Mouse (Mus musculus) midbrain, embryonic 16.5 days (tissue): ENCODE measurements around the gene Sppl2c. TPM values are rescaled to one million over a fixed set of nuclear protein-coding genes. Genes with fewer than 3 reads are reported as not detected.

Experiments used
- ATAC-seq: fragments of 200-750 bp; cut with Nextera tagmentation; 2 replicates; pipeline ENCODE4 v1.8.0; 2017; ENCODE audit warnings: moderate TSS enrichment
- H3K27ac ChIP-seq: fragments of 300-500 bp; sonication (generic); 2 replicates; pipeline ENCODE4 v1.5.1; 2014; ENCODE audit warnings: mild to moderate bottlenecking, low read length, mixed read lengths
- H3K27me3 ChIP-seq: fragments of 300-500 bp; sonication (generic); 2 replicates; pipeline ENCODE4 v1.6.1; 2014; ENCODE audit warnings: low read depth, low read length, mixed read lengths; ENCODE audit not compliant: control insufficient read depth, insufficient read depth
- H3K36me3 ChIP-seq: fragments of 300-500 bp; sonication (generic); 2 replicates; pipeline ENCODE4 v1.6.1; 2014; ENCODE audit warnings: mild to moderate bottlenecking, low read length, moderate library complexity, mixed read lengths; ENCODE audit not compliant: control insufficient read depth, insufficient read depth
- H3K4me1 ChIP-seq: fragments of 300-500 bp; sonication (generic); 2 replicates; pipeline ENCODE4 v1.6.1; 2014; ENCODE audit warnings: mild to moderate bottlenecking, low read length, mixed read lengths; ENCODE audit not compliant: control insufficient read depth, insufficient read depth
- H3K4me2 ChIP-seq: fragments of 300-500 bp; sonication (generic); 2 replicates; pipeline ENCODE4 v1.6.1; 2014; ENCODE audit warnings: mild to moderate bottlenecking, low read length, mixed read lengths
- H3K4me3 ChIP-seq: fragments of 300-500 bp; sonication (generic); 2 replicates; pipeline ENCODE4 v1.5.1; 2014; ENCODE audit warnings: low read depth, mild to moderate bottlenecking, low read length, moderate library complexity, mixed read lengths
- H3K9ac ChIP-seq: fragments of 300-500 bp; sonication (generic); 2 replicates; pipeline ENCODE4 v1.6.1; 2014; ENCODE audit warnings: low read depth, low read length, mixed read lengths
- H3K9me3 ChIP-seq: fragments of 300-500 bp; sonication (generic); replicated peaks from 2 replicates; pipeline ENCODE4 v1.6.1; 2014; ENCODE audit warnings: mild to moderate bottlenecking, low read length, mixed read lengths; ENCODE audit not compliant: control insufficient read depth, poor library complexity, severe bottlenecking
- WGBS: fragments of 180-500 bp; shearing (Covaris S2); extraction: QIAGEN DNeasy Blood & Tissue Kit; methylation state at CpG from one replicate; pipeline ENCODE4 v1.1.7; 2014; 5-methylcytosine and 5-hydroxymethylcytosine counted together
- polyA plus RNA-seq: library from polyadenylated mRNA; unstranded; fragments of >200 nt; fragmentation: Nextera tagmentation; extraction: Ambion mirVana; gene quantifications from 2 replicates; pipeline ENCODE4 v1.2.1, GENCODE M21; 2015

Gene Sppl2c
- polyA plus RNA-seq, 1 experiment from 2014 or later = not detected

- Histone ChIP-seq H3K9ac (peak overlapping the region; percentile 99), H3K27me3 (no peaks in the 10 kb centered on the region), H3K4me1 (peaks cover 35% of the 10 kb centered on the region), H3K36me3 (no peaks in the 10 kb centered on the region), H3K27ac (peak overlapping the region; percentile 100), H3K9me3 (no peaks in the 10 kb centered on the region), H3K4me3 (peak overlapping the region; percentile 90), H3K4me2 (peak overlapping the region; percentile 79)
- under 1% methylated on average over 53 of the region's 72 CpGs for WGBS
- ATAC-seq = peak; percentile 62
These were observed 46.3 kb downstream of the Sppl2c start for GRCm38 (mm10) chr11:104232141-104233061.

GRCm38 (mm10) chr11:104233101-104233500 lies 47.0 kb downstream of the Sppl2c start:
- H3K4me2 ChIP-seq = peak overlapping the region; percentile 79
- no peaks in the 10 kb centered on the region for H3K9me3 ChIP-seq
- peak overlapping the region; percentile 90 for H3K4me3 ChIP-seq
- H3K4me1 ChIP-seq = peaks cover 42% of the 10 kb centered on the region
- WGBS = 0% methylated on average over 10 of the region's 10 CpGs
- peak overlapping the region; percentile 99 for H3K9ac ChIP-seq
- ATAC-seq = no peak
- no peaks in the 10 kb centered on the region for H3K36me3 ChIP-seq
- peak overlapping the region; percentile 100 for H3K27ac ChIP-seq
- H3K27me3 ChIP-seq = no peaks in the 10 kb centered on the region

GRCm38 (mm10) chr11:104233574-104234206 lies 47.6 kb downstream of the Sppl2c start:
- no peaks in the 10 kb centered on the region for H3K27me3 ChIP-seq
- H3K4me1 ChIP-seq = peaks cover 44% of the 10 kb centered on the region
- peak overlapping the region; percentile 90 for H3K4me3 ChIP-seq
- peak overlapping the region; percentile 100 for H3K27ac ChIP-seq
- no peak for ATAC-seq
- H3K4me2 ChIP-seq = peak overlapping the region; percentile 79
- no peaks in the 10 kb centered on the region for H3K36me3 ChIP-seq
- H3K9me3 ChIP-seq = no peaks in the 10 kb centered on the region
- H3K9ac ChIP-seq = peak overlapping the region; percentile 99
- 1% methylated on average over 30 of the region's 30 CpGs for whole genome bisulfite sequencing

- H3K4me1 ChIP-seq = peaks cover 44% of the 10 kb centered on the region
- H3K36me3 ChIP-seq = no peaks in the 10 kb centered on the region
- ATAC-seq = no peak
- no peaks in the 10 kb centered on the region for H3K27me3 ChIP-seq
- H3K9me3 ChIP-seq = no peaks in the 10 kb centered on the region
- H3K9ac ChIP-seq = peak overlapping the region; percentile 99
- peak overlapping the region; percentile 100; the same call in 1 of the 2 replicates for H3K27ac ChIP-seq
- 37% methylated on average over 6 of the region's 6 CpGs for WGBS
- H3K4me3 ChIP-seq = peak overlapping the region; percentile 90
- peak overlapping the region; percentile 79 for H3K4me2 ChIP-seq
These were observed 48.6 kb downstream of the Sppl2c start for GRCm38 (mm10) chr11:104234680-104235079.

- H3K27ac ChIP-seq = no peak overlapping the region
- WGBS = 79% methylated on average over 2 of the region's 2 CpGs
- H3K4me3 ChIP-seq = peak overlapping the region; percentile 90
- no peaks in the 10 kb centered on the region for H3K9me3 ChIP-seq
- no peak for ATAC-seq
- H3K36me3 ChIP-seq = no peaks in the 10 kb centered on the region
- peaks cover 39% of the 10 kb centered on the region for H3K4me1 ChIP-seq
- H3K9ac ChIP-seq = peak overlapping the region; percentile 25; the same call in 1 of the 2 replicates
- H3K27me3 ChIP-seq = no peaks in the 10 kb centered on the region
- H3K4me2 ChIP-seq = peak overlapping the region; percentile 79
These were observed 49.8 kb downstream of the Sppl2c start for GRCm38 (mm10) chr11:104235881-104236280.

GRCm38 (mm10) chr11:104237226-104237625 lies 51.1 kb downstream of the Sppl2c start:
- Histone ChIP-seq H3K36me3 (no peaks in the 10 kb centered on the region), H3K9me3 (no peaks in the 10 kb centered on the region), H3K4me1 (peaks cover 39% of the 10 kb centered on the region), H3K4me3 (no peak overlapping the region), H3K9ac (0 out of 2 replicates have a peak overlapping the region, but pooled peaks have one; percentile 11), H3K4me2 (peak overlapping the region; percentile 33; the same call in 1 of the 2 replicates), H3K27me3 (no peaks in the 10 kb centered on the region), H3K27ac (0 out of 2 replicates have a peak overlapping the region, but pooled peaks have one; percentile 15)
- WGBS = 50% methylated on average over 7 of the region's 7 CpGs
- ATAC-seq = no peak

GRCm38 (mm10) chr11:104237958-104238747 lies 52.0 kb downstream of the Sppl2c start:
- peaks cover 39% of the 10 kb centered on the region for H3K4me1 ChIP-seq
- no peak overlapping the region for H3K27ac ChIP-seq
- no peak for ATAC-seq
- no peak overlapping the region for H3K4me3 ChIP-seq
- no peaks in the 10 kb centered on the region for H3K27me3 ChIP-seq
- H3K4me2 ChIP-seq = no peak overlapping the region; the same call in 1 of the 2 replicates
- H3K9ac ChIP-seq = no peak overlapping the region
- no peaks in the 10 kb centered on the region for H3K9me3 ChIP-seq
- H3K36me3 ChIP-seq = no peaks in the 10 kb centered on the region
- WGBS = 68% methylated on average over 13 of the region's 13 CpGs
